Mouse (Mus musculus) layer of hippocampus, adult 2 months (tissue): ENCODE data around the gene Plxna2. TPM values are rescaled to one million over a fixed set of nuclear protein-coding genes. Genes with fewer than 3 reads are reported as not detected.

Experiments used
- DNase-seq, 2 experiments: peaks; one replicate each; pipeline ENCODE4 v3.0.0; 2022; ENCODE audit warnings: low spot score in 2 of 2
- H3K27ac ChIP-seq: fragments of 200-600 bp; 2 replicates; pipeline ENCODE4 v1.8.1; 2022
- H3K4me3 ChIP-seq: fragments of 200-600 bp; 2 replicates; pipeline ENCODE4 v1.8.1; 2022; ENCODE audit warnings: mild to moderate bottlenecking
- CTCF ChIP-seq: fragments of 200-600 bp; conservative IDR thresholded peaks from 2 replicates; pipeline ENCODE4 v1.8.1; 2022; ENCODE audit warnings: antibody characterized with exemption, mild to moderate bottlenecking, moderate library complexity
- total RNA-seq, 2 experiments: library from RNA; stranded (reverse); gene quantifications; 2 replicates each; pipeline ENCODE4 v1.2.3; 2021

Plxna2 gene
- total RNA-seq, 2 experiments from 2014 or later = 68.1 to 73.2 TPM

GRCm38 (mm10) chr1:194680136-194680535 lies 62.1 kb downstream of the Plxna2 start:
- no peak for TF ChIP-seq CTCF
- no peak for DNase-seq
- H3K4me3 ChIP-seq = no peak overlapping the region
- peak overlapping the region; percentile 79 for H3K27ac ChIP-seq

DNA sequence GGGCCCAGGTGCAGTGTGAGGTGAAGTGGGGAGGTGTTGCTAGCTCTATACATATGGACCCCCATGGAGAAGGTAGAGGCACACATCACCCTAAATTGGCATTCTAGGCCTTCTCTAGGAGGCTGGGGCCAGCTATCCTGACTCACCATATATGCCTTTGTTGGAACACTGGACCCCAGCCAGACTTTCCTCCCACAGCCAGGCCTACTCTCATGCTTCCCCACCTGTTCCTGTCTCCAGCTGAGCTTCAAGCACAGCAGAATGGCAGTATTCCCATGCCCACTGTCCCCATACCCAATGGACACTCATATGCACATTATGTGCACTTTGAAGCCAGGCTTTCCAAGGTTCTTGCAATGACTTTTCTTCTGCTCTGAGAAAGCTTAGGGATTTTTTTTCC lies 64.0 kb downstream of the Plxna2 start:
- peak overlapping the region; percentile 79 for H3K27ac ChIP-seq
- peak; percentile 77 to 84 for DNase-seq
- TF ChIP-seq CTCF = no peak
- H3K4me3 ChIP-seq = no peak overlapping the region

DNA sequence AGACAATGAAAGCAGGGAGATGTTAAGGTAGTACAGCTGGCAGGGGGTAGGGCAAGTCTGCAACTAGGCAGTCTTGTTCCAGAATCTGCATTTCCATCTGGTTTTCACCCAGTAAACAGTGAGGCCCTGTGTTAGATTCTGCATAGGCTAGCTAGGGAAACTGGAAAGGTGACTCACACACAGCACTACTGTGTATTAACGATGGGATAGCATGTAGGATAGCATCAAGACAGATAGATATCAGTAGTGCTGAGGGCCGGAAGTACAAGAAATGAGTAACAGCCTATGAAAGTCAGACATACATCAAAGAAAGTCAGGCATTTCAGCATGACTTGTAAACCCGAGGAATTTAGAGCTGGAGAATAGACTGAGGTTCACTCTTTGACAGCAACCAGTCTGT lies 65.1 kb downstream of the Plxna2 start:
- no peak for DNase-seq
- Histone ChIP-seq H3K27ac (peak overlapping the region; percentile 79), H3K4me3 (no peak overlapping the region)
- no peak for TF ChIP-seq CTCF

DNA sequence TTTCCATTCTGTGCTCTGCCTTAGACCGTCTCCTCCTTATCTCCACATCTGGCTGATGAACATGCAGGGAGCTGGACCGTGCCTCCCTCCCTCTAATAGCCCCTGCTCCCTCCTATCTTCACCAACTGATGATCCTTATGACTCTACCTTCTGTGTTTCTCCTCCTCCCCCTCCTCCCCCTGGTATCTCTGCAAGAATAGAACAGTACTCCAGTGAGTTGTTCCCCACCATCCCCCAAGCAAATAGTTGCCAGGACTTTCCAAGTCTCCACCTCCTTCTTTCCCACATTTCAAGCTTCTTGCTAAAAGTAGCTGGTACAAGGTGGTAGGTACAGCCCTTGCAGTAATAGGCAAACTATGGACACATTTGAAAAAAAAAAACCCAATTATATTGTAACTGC lies 67.9 kb downstream of the Plxna2 start:
- H3K27ac ChIP-seq = peak overlapping the region; percentile 49
- no peak overlapping the region for H3K4me3 ChIP-seq
- TF ChIP-seq CTCF = no peak
- DNase-seq = no peak

GRCm38 (mm10) chr1:194687746-194688145 lies 69.7 kb downstream of the Plxna2 start:
- DNase-seq = no peak
- Histone ChIP-seq H3K4me3 (no peak overlapping the region), H3K27ac (peak overlapping the region; percentile 23; the same call in 1 of the 2 replicates)
- no peak for TF ChIP-seq CTCF

GRCm38 (mm10) chr1:194688161-194688560 lies 70.1 kb downstream of the Plxna2 start:
- no peak for DNase-seq
- no peak overlapping the region; the same call in 1 of the 2 replicates for H3K27ac ChIP-seq
- no peak overlapping the region for H3K4me3 ChIP-seq
- no peak for TF ChIP-seq CTCF

GRCm38 (mm10) chr1:194693063-194693462 lies 75.0 kb downstream of the Plxna2 start:
- Histone ChIP-seq H3K27ac (no peak overlapping the region), H3K4me3 (no peak overlapping the region)
- no peak for DNase-seq
- TF ChIP-seq CTCF = no peak

- DNase-seq = no peak
- no peak for TF ChIP-seq CTCF
- Histone ChIP-seq H3K27ac (no peak overlapping the region), H3K4me3 (no peak overlapping the region)
These were observed 75.5 kb downstream of the Plxna2 start for GRCm38 (mm10) chr1:194693488-194693887.

- Histone ChIP-seq H3K27ac (no peak overlapping the region), H3K4me3 (no peak overlapping the region)
- DNase-seq = no peak
- no peak for TF ChIP-seq CTCF
These were observed 76.8 kb downstream of the Plxna2 start for GRCm38 (mm10) chr1:194694805-194695204.

DNA sequence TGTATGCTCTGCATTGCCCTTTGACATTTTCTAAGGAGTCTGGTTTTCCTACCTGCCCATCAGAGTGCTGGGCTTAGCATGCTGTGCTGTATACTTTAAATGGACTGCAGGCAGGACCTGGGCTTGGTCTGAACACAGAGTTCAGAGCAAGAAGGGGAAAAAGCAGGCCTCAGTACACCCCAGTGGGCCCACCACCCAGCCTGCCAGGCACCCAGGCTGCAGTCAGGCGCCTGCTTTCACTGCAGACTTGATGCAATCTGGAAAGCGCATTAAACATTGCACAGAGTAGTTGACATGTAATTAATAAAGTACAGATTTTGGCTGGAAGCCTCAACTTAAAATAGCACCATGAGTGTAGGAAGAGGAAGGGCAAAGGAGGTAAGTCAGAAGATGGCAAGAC lies 79.4 kb downstream of the Plxna2 start:
- H3K4me3 ChIP-seq = no peak overlapping the region
- peak overlapping the region; percentile 40; the same call in 1 of the 2 replicates for H3K27ac ChIP-seq
- no peak for TF ChIP-seq CTCF
- DNase-seq = no peak

GRCm38 (mm10) chr1:194699321-194699720 lies 81.3 kb downstream of the Plxna2 start:
- DNase-seq = no peak
- no peak overlapping the region for H3K4me3 ChIP-seq
- H3K27ac ChIP-seq = no peak overlapping the region
- TF ChIP-seq CTCF = no peak

GRCm38 (mm10) chr1:194703235-194703634 lies 85.2 kb downstream of the Plxna2 start:
- TF ChIP-seq CTCF = no peak
- no peak overlapping the region for H3K4me3 ChIP-seq
- peak in 1 of 2 experiments; percentile 45 for DNase-seq
- peak overlapping the region; percentile 36; the same call in 1 of the 2 replicates for H3K27ac ChIP-seq

DNA sequence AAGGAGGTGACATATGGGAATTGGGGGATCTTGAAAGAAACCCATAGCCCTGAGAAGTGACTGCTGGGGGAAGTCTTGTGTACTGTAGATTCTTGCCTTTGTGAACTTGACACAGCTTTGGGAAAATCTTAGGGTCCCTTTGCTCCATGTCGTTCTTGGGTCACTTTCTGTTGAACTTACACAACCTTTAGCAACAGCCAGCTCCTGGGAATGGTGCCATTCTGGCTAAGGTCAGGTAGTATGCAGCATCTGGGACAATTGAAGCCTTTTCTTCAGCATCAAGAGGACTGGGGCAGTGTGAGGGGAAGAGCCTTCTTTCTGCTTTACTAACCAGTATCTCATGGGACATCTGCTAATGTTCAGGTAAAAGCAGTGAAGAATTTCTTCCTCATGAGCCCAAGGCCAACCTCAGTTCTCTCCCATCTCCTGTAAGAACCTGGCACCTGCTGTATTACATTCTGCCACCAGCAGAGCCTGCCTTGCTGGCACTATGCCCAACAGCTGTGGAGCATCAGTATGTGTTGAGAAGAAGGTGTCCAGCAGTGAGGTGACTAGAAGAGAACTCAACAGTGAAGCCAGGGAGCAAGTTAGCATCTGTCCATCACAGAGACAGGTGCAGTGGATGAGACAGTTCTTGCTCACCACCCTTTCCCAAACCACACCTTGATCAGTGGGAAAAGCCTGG lies 86.3 kb downstream of the Plxna2 start:
- DNase-seq = no peak
- TF ChIP-seq CTCF = no peak; the same call in 1 of the 2 replicates
- Histone ChIP-seq H3K4me3 (no peak overlapping the region), H3K27ac (0 out of 2 replicates have a peak overlapping the region, but pooled peaks have one; percentile 1)

GRCm38 (mm10) chr1:194706566-194706965 lies 88.5 kb downstream of the Plxna2 start:
- Histone ChIP-seq H3K4me3 (no peak overlapping the region), H3K27ac (no peak overlapping the region)
- TF ChIP-seq CTCF = no peak
- DNase-seq = no peak
